Mouse (Mus musculus): ENCODE data around the gene Ccr4. TPM values are rescaled to one million over a fixed set of nuclear protein-coding genes. Genes with fewer than 3 reads are reported as not detected.

Gene Ccr4
- total RNA-seq, 2 experiments from 2014 or later, result not detected

Other genes with a start within 250 kb of the Ccr4 start
- gene Bcl2a1c, start 174.8 kb downstream of the Ccr4 start, total RNA-seq (2021), result not detected
- gene Crtap, start 114.2 kb downstream of the Ccr4 start, total RNA-seq (2021), result 1 to 10 TPM; 6.5 to 7.8 TPM
- gene Glb1, start 103.8 kb downstream of the Ccr4 start, total RNA-seq (2021), result 10 to 100 TPM; 24.5 to 26.5 TPM
- 10 to 100 TPM; 10.3 to 11.5 TPM for gene Tmppe, start 103.8 kb downstream of the Ccr4 start, total RNA-seq (2021)
- gene C130032M10Rik, start 10.8 kb upstream of the Ccr4 start, total RNA-seq (2021), result not detected
- gene Trim71, start 59.5 kb upstream of the Ccr4 start, total RNA-seq (2021), result under 1 TPM; 0.77 to 0.94 TPM
- gene Cnot10, start 135.3 kb upstream of the Ccr4 start, total RNA-seq (2021), result 10 to 100 TPM; 38.2 to 51.7 TPM
- 10 to 100 TPM; 91.3 to 92.5 TPM for gene Dync1li1, start 183.9 kb upstream of the Ccr4 start, total RNA-seq (2021)
- gene Cmtm6, start 226.2 kb upstream of the Ccr4 start, total RNA-seq (2021), result 10 to 100 TPM; 19.0 to 21.5 TPM

All from left cerebral cortex, postnatal 36 days (tissue).